ENCODE assay signal across 8 mouse cellular contexts in genomic region chr4:99929149-99929612, GRCm38 (mm10). TPM values are rescaled to one million over a fixed set of nuclear protein-coding genes. Genes with fewer than 3 reads are reported as not detected.
DNase-seq lines count a peak whose midpoint lies in the region; ATAC-seq lines count a peak whose summit lies in the region.

Pgm1 (plus strand) TSS chr4:99929414.

- H3K4me3 ChIP-seq in embryonic facial prominence, embryonic 12.5 days: peak within 1 kb of the TSS; percentile 62
- peak within 1 kb of the TSS; percentile 67 for H3K4me3 ChIP-seq in limb, embryonic 11.5 days (ENCODE audit: low read depth, low read length)
- peak within 1 kb of the TSS; percentile 64 for H3K4me3 ChIP-seq in midbrain, embryonic 12.5 days
- H3K4me3 ChIP-seq in stomach, embryonic 15.5 days (replicated peaks): peak within 1 kb of the TSS; percentile 53

- peak within 1 kb of the TSS; percentile 96 for H3K4me2 ChIP-seq in embryonic facial prominence, embryonic 12.5 days (replicated peaks)
- H3K4me2 ChIP-seq in limb, embryonic 11.5 days (ENCODE audit: low read depth, severe bottlenecking): peak within 1 kb of the TSS; percentile 86
- H3K4me2 ChIP-seq in midbrain, embryonic 12.5 days (replicated peaks): peak within 1 kb of the TSS; percentile 90
- H3K4me2 ChIP-seq in stomach, embryonic 15.5 days: peak within 1 kb of the TSS; percentile 91

- no peaks in the 10 kb centered on the region for H3K9me3 ChIP-seq in embryonic facial prominence, embryonic 12.5 days
- no peaks in the 10 kb centered on the region for H3K9me3 ChIP-seq in limb, embryonic 11.5 days (ENCODE audit: control insufficient read depth, low read length)
- H3K9me3 ChIP-seq in midbrain, embryonic 12.5 days: no peaks in the 10 kb centered on the region
- no peaks in the 10 kb centered on the region for H3K9me3 ChIP-seq in stomach, embryonic 15.5 days

- peak; percentile 83 for ATAC-seq in activated CD4-positive, CD25-positive, alpha-beta regulatory T cell, adult 4 months
- ATAC-seq in embryonic facial prominence, embryonic 12.5 days (ENCODE audit: insufficient number of reproducible peaks, insufficient read depth, low FRiP score, low TSS enrichment): peak; percentile 73
- peak; percentile 73 for ATAC-seq in limb, embryonic 11.5 days (ENCODE audit: insufficient number of reproducible peaks, low FRiP score, low TSS enrichment, low read depth)
- ATAC-seq in midbrain, embryonic 12.5 days (ENCODE audit: low FRiP score, low read depth): peak; percentile 89
- peak; percentile 87 for ATAC-seq in stomach, embryonic 15.5 days (ENCODE audit: insufficient read depth, low FRiP score, low read depth)

- peak within 1 kb of the TSS; percentile 61 for H3K9ac ChIP-seq in embryonic facial prominence, embryonic 12.5 days
- peak within 1 kb of the TSS; percentile 70 for H3K9ac ChIP-seq in limb, embryonic 11.5 days (ENCODE audit: low read length)
- peak within 1 kb of the TSS; percentile 69 for H3K9ac ChIP-seq in midbrain, embryonic 12.5 days (replicated peaks)
- peak within 1 kb of the TSS; percentile 62 for H3K9ac ChIP-seq in stomach, embryonic 15.5 days

- peak; percentile 88 for DNase-seq in 3134 (ENCODE audit: extremely low read depth, insufficient read length, low spot score)
- peak; percentile 87 to 89 for DNase-seq in heart, adult 9 months (ENCODE audit: low spot score in 2 of 2)
- peak; percentile 93 to 95 for DNase-seq in kidney, adult 8-10 months
- no peak for DNase-seq in limb, embryonic 11.5 days (ENCODE audit: low spot score)

- H3K27ac ChIP-seq in embryonic facial prominence, embryonic 12.5 days: peak within 1 kb of the TSS; percentile 79
- peak within 1 kb of the TSS; percentile 74 for H3K27ac ChIP-seq in limb, embryonic 11.5 days (replicated peaks; ENCODE audit: low read depth, low read length)
- H3K27ac ChIP-seq in midbrain, embryonic 12.5 days (replicated peaks): peak within 1 kb of the TSS; percentile 88
- peak within 1 kb of the TSS; percentile 90 for H3K27ac ChIP-seq in stomach, embryonic 15.5 days

- no peaks in the 10 kb centered on the region; the same call in 1 of the 2 replicates for H3K36me3 ChIP-seq in embryonic facial prominence, embryonic 12.5 days
- no peaks in the 10 kb centered on the region for H3K36me3 ChIP-seq in limb, embryonic 11.5 days (ENCODE audit: control insufficient read depth, insufficient read depth, low read length)
- no peaks in the 10 kb centered on the region for H3K36me3 ChIP-seq in midbrain, embryonic 12.5 days
- 0 out of 2 replicates have a peak, but pooled peaks cover 4% of the 10 kb centered on the region for H3K36me3 ChIP-seq in stomach, embryonic 15.5 days

- H3K4me1 ChIP-seq in embryonic facial prominence, embryonic 12.5 days: peaks cover 3% of the 10 kb centered on the region; the same call in 1 of the 2 replicates
- no peaks in the 10 kb centered on the region for H3K4me1 ChIP-seq in limb, embryonic 11.5 days (ENCODE audit: control insufficient read depth, insufficient read depth, low read length)
- peaks cover 10% of the 10 kb centered on the region for H3K4me1 ChIP-seq in midbrain, embryonic 12.5 days
- 0 out of 2 replicates have a peak, but pooled peaks cover 5% of the 10 kb centered on the region for H3K4me1 ChIP-seq in stomach, embryonic 15.5 days

- 3% methylated on average over 23 of the region's 23 CpGs for whole genome bisulfite sequencing in embryonic facial prominence, embryonic 12.5 days
- 5% methylated on average over 23 of the region's 23 CpGs for WGBS in limb, embryonic 11.5 days
- WGBS in midbrain, embryonic 12.5 days: 5% methylated on average over 23 of the region's 23 CpGs
- WGBS in stomach, embryonic 15.5 days: 3% methylated on average over 23 of the region's 23 CpGs

- no peaks in the 10 kb centered on the region for H3K27me3 ChIP-seq in embryonic facial prominence, embryonic 12.5 days
- no peaks in the 10 kb centered on the region for H3K27me3 ChIP-seq in limb, embryonic 11.5 days (ENCODE audit: control insufficient read depth, insufficient read depth, low read length)
- H3K27me3 ChIP-seq in midbrain, embryonic 12.5 days: peaks cover 12% of the 10 kb centered on the region
- no peaks in the 10 kb centered on the region for H3K27me3 ChIP-seq in stomach, embryonic 15.5 days (replicated peaks)

RNA-seq across cellular contexts. Expression of gene Pgm1, which starts in this region (rescaled TPM):
- polyA plus RNA-seq in activated CD4-positive, CD25-positive, alpha-beta regulatory T cell, adult 4 months (2017; shearing (Covaris generic)): 10 to 100 TPM; 32.1 to 34.2 TPM
- polyA plus RNA-seq in embryonic facial prominence, embryonic 12.5 days (2016; fragmentation: Nextera tagmentation; extraction: Ambion mirVana): 42.2 and 43.5 TPM in 2 replicates
- 47.0 and 51.8 TPM in 2 replicates for polyA plus RNA-seq in limb, embryonic 11.5 days (2014; fragmentation: Nextera tagmentation; extraction: Ambion mirVana)
- 36.0 and 40.3 TPM in 2 replicates for polyA plus RNA-seq in midbrain, embryonic 12.5 days (2016; fragmentation: Nextera tagmentation; extraction: Ambion mirVana)
- 110 and 116 TPM in 2 replicates for polyA plus RNA-seq in stomach, embryonic 15.5 days (2015; fragmentation: Nextera tagmentation; extraction: Ambion mirVana)
